Mouse (Mus musculus): ENCODE measurements at regions not wholly inside any gene's neighbourhood (a gene's known extent, or its start where the extent isn't known, plus 50 kb on each side); places are given as distances from the start of the nearest gene placed in this dataset.

- no peaks in the 10 kb centered on the region for H3K4me1 ChIP-seq
- no peak overlapping the region for H3K27ac ChIP-seq (replicated peaks)
- no peak for DNase-seq (ENCODE audit: low spot score)
- no peaks in the 10 kb centered on the region for H3K36me3 ChIP-seq
- H3K4me3 ChIP-seq: no peak overlapping the region
- H3K27me3 ChIP-seq (ENCODE audit: low read depth, poor library complexity, severe bottlenecking): no peaks in the 10 kb centered on the region
- H3K9me3 ChIP-seq (replicated peaks): no peaks in the 10 kb centered on the region
- WGBS: 82% methylated on average over 5 of the region's 5 CpGs
Observed at GRCm38 (mm10) chr10:126815730-126816129, 85.4 kb downstream of the Atp23 start.

- Histone ChIP-seq H3K27me3 (ENCODE audit: low read depth, poor library complexity, severe bottlenecking) (no peaks in the 10 kb centered on the region), H3K4me1 (no peaks in the 10 kb centered on the region), H3K36me3 (no peaks in the 10 kb centered on the region), H3K27ac (replicated peaks) (no peak overlapping the region), H3K4me3 (no peak overlapping the region), H3K9me3 (replicated peaks) (no peaks in the 10 kb centered on the region)
- no peak for DNase-seq (ENCODE audit: low spot score)
- WGBS: 94% methylated on average over 18 of the region's 18 CpGs
Observed at GRCm38 (mm10) chr10:126814968-126815367, 86.2 kb downstream of the Atp23 start.

- Histone ChIP-seq H3K9me3 (replicated peaks) (no peaks in the 10 kb centered on the region), H3K4me1 (peaks cover 5% of the 10 kb centered on the region), H3K27me3 (ENCODE audit: low read depth, poor library complexity, severe bottlenecking) (no peaks in the 10 kb centered on the region), H3K36me3 (no peaks in the 10 kb centered on the region), H3K4me3 (no peak overlapping the region), H3K27ac (replicated peaks) (no peak overlapping the region)
- no peak for DNase-seq (ENCODE audit: low spot score)
- WGBS: 89% methylated on average over 6 of the region's 6 CpGs
Observed at GRCm38 (mm10) chr10:126813051-126813593, 88.0 kb downstream of the Atp23 start.

- H3K4me3 ChIP-seq: no peak overlapping the region
- H3K36me3 ChIP-seq: no peaks in the 10 kb centered on the region
- H3K4me1 ChIP-seq: peaks cover 5% of the 10 kb centered on the region
- H3K9me3 ChIP-seq (replicated peaks): no peaks in the 10 kb centered on the region
- no peaks in the 10 kb centered on the region for H3K27me3 ChIP-seq (ENCODE audit: low read depth, poor library complexity, severe bottlenecking)
- WGBS: 89% methylated on average over 7 of the region's 7 CpGs
- no peak overlapping the region for H3K27ac ChIP-seq (replicated peaks)
- DNase-seq (ENCODE audit: low spot score): no peak
Observed at GRCm38 (mm10) chr10:126812243-126812755, 88.9 kb downstream of the Atp23 start.

GRCm38 (mm10) chr10:126810346-126811095 lies 90.6 kb downstream of the Atp23 start:
- H3K27me3 ChIP-seq (ENCODE audit: low read depth, poor library complexity, severe bottlenecking): no peaks in the 10 kb centered on the region
- H3K4me3 ChIP-seq: no peak overlapping the region
- no peak overlapping the region for H3K27ac ChIP-seq (replicated peaks)
- H3K4me1 ChIP-seq: peaks cover 5% of the 10 kb centered on the region
- no peak for DNase-seq (ENCODE audit: low spot score)
- 81% methylated on average over 11 of the region's 11 CpGs for WGBS
- H3K36me3 ChIP-seq: no peaks in the 10 kb centered on the region
- no peaks in the 10 kb centered on the region for H3K9me3 ChIP-seq (replicated peaks)

- no peaks in the 10 kb centered on the region for H3K27me3 ChIP-seq (ENCODE audit: low read depth, poor library complexity, severe bottlenecking)
- no peak overlapping the region for H3K27ac ChIP-seq (replicated peaks)
- no peak for DNase-seq (ENCODE audit: low spot score)
- H3K4me1 ChIP-seq: peaks cover 5% of the 10 kb centered on the region
- H3K36me3 ChIP-seq: no peaks in the 10 kb centered on the region
- no peaks in the 10 kb centered on the region for H3K9me3 ChIP-seq (replicated peaks)
- peak overlapping the region; percentile 29 for H3K4me3 ChIP-seq
- 58% methylated on average over 17 of the region's 17 CpGs for WGBS
Observed at GRCm38 (mm10) chr10:126809587-126809986, 91.6 kb downstream of the Atp23 start.

GRCm38 (mm10) chr10:126806881-126807280 lies 94.3 kb downstream of the Atp23 start:
- no peak for DNase-seq (ENCODE audit: low spot score)
- peaks cover 9% of the 10 kb centered on the region for H3K4me1 ChIP-seq
- H3K4me3 ChIP-seq: no peak overlapping the region
- H3K36me3 ChIP-seq: no peaks in the 10 kb centered on the region
- H3K27me3 ChIP-seq (ENCODE audit: low read depth, poor library complexity, severe bottlenecking): no peaks in the 10 kb centered on the region
- 91% methylated on average over 4 of the region's 4 CpGs for WGBS
- no peaks in the 10 kb centered on the region for H3K9me3 ChIP-seq (replicated peaks)
- H3K27ac ChIP-seq (replicated peaks): no peak overlapping the region

- Histone ChIP-seq H3K4me1 (peaks cover 3% of the 10 kb centered on the region; the same call in 1 of the 2 replicates), H3K36me3 (no peaks in the 10 kb centered on the region), H3K27ac (replicated peaks) (no peak overlapping the region), H3K27me3 (ENCODE audit: low read depth, poor library complexity, severe bottlenecking) (no peaks in the 10 kb centered on the region), H3K9me3 (replicated peaks) (no peaks in the 10 kb centered on the region), H3K4me3 (no peak overlapping the region)
- DNase-seq (ENCODE audit: low spot score): no peak
- 74% methylated on average over 4 of the region's 4 CpGs for WGBS
Observed at GRCm38 (mm10) chr10:126802732-126803131, 98.4 kb downstream of the Atp23 start.

GRCm38 (mm10) chr10:126799393-126799792 lies 101.8 kb downstream of the Atp23 start:
- 61% methylated on average over 4 of the region's 4 CpGs for WGBS
- Histone ChIP-seq H3K27ac (replicated peaks) (no peak overlapping the region), H3K27me3 (ENCODE audit: low read depth, poor library complexity, severe bottlenecking) (no peaks in the 10 kb centered on the region), H3K4me1 (peaks cover 3% of the 10 kb centered on the region; the same call in 1 of the 2 replicates), H3K36me3 (no peaks in the 10 kb centered on the region), H3K4me3 (no peak overlapping the region), H3K9me3 (replicated peaks) (no peaks in the 10 kb centered on the region)
- DNase-seq (ENCODE audit: low spot score): no peak

- Histone ChIP-seq H3K4me3 (no peak overlapping the region), H3K4me1 (no peaks in the 10 kb centered on the region), H3K27me3 (ENCODE audit: low read depth, poor library complexity, severe bottlenecking) (no peaks in the 10 kb centered on the region), H3K27ac (replicated peaks) (no peak overlapping the region), H3K36me3 (no peaks in the 10 kb centered on the region), H3K9me3 (replicated peaks) (no peaks in the 10 kb centered on the region)
- 74% methylated on average over 3 of the region's 3 CpGs for WGBS
- no peak for DNase-seq (ENCODE audit: low spot score)
Observed at GRCm38 (mm10) chr10:126793136-126793535, 108.0 kb downstream of the Atp23 start.

GRCm38 (mm10) chr10:126792371-126792835 lies 108.8 kb downstream of the Atp23 start:
- WGBS: 82% methylated on average over 10 of the region's 10 CpGs
- H3K4me3 ChIP-seq: no peak overlapping the region
- no peak overlapping the region for H3K27ac ChIP-seq (replicated peaks)
- H3K4me1 ChIP-seq: no peaks in the 10 kb centered on the region
- H3K9me3 ChIP-seq (replicated peaks): no peaks in the 10 kb centered on the region
- no peaks in the 10 kb centered on the region for H3K27me3 ChIP-seq (ENCODE audit: low read depth, poor library complexity, severe bottlenecking)
- no peaks in the 10 kb centered on the region for H3K36me3 ChIP-seq
- no peak for DNase-seq (ENCODE audit: low spot score)

GRCm38 (mm10) chr10:126788277-126788676 lies 112.9 kb downstream of the Atp23 start:
- no peaks in the 10 kb centered on the region for H3K9me3 ChIP-seq (replicated peaks)
- no peak overlapping the region for H3K27ac ChIP-seq (replicated peaks)
- no peaks in the 10 kb centered on the region for H3K4me1 ChIP-seq
- no peaks in the 10 kb centered on the region for H3K36me3 ChIP-seq
- DNase-seq (ENCODE audit: low spot score): no peak
- H3K27me3 ChIP-seq (ENCODE audit: low read depth, poor library complexity, severe bottlenecking): no peaks in the 10 kb centered on the region
- 92% methylated on average over 5 of the region's 5 CpGs for WGBS
- H3K4me3 ChIP-seq: no peak overlapping the region

GRCm38 (mm10) chr10:126783161-126783560 lies 118.0 kb downstream of the Atp23 start:
- Histone ChIP-seq H3K4me3 (no peak overlapping the region), H3K27me3 (ENCODE audit: low read depth, poor library complexity, severe bottlenecking) (no peaks in the 10 kb centered on the region), H3K27ac (replicated peaks) (no peak overlapping the region), H3K9me3 (replicated peaks) (no peaks in the 10 kb centered on the region), H3K4me1 (no peaks in the 10 kb centered on the region), H3K36me3 (no peaks in the 10 kb centered on the region)
- no peak for DNase-seq (ENCODE audit: low spot score)
- WGBS: 94% methylated on average over 8 of the region's 8 CpGs
